Mouse (Mus musculus) cortical plate, adult 2 months (tissue): ENCODE results near the gene Entpd6.

Experiments used
- CTCF ChIP-seq: fragments of 200-500 bp; IDR thresholded peaks from 2 replicates; pipeline ENCODE4 v1.5.1; 2011; ENCODE audit warnings: mild to moderate bottlenecking, control low read depth, low read length; ENCODE audit not compliant: insufficient read depth; ENCODE audit errors: extremely low read depth
- POLR2A ChIP-seq: fragments of 200-500 bp; IDR thresholded peaks from 2 replicates; pipeline ENCODE4 v1.6.1; 2011; ENCODE audit warnings: mild to moderate bottlenecking, low read length, control low read depth; ENCODE audit not compliant: insufficient read depth; ENCODE audit errors: extremely low read depth

DNA sequence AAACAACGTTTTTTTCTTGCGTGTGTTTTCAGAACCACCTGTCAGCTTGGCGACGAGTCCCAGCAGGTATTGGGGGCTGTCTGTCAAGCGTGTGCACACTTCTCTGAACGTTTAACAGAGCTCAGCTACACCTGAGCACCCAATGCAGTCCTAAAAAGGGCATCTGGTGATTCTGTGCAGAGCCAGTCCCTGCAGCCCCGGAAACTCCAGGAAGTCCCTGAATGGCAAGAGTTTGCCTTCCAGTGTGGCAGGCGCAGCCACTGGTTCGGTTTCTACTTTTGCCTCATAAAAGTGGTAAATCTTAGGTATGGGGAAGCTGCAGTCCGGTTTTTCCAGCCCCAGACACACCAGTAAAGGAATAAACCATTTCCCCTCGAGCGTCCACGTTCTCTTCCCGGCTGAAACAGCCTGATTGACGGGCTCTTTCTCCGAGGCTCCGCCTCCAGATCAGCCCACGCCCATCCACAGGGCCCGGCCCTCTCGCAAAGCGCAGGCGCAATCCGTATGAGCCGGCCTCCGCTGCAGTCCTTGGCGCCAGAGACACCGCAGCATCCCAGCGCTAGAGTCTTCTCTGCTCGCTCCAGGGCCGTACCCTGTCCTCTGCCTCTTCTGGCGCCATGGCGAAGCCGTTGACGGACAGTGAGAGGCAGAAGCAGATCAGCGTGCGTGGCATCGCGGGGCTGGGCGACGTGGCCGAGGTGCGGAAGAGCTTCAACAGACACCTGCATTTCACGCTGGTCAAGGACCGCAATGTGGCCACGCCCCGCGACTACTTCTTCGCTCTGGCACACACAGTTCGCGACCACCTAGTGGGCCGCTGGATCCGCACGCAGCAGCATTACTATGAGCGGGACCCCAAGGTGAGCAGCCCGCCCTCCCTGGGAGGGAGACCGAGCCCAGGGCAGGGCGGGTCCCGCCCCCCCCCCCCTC, 37.7 kb downstream of the Entpd6 start, which contains the start of gene Pygb:
- TF ChIP-seq POLR2A (peak; percentile 98), CTCF (no peak)
